Mouse (Mus musculus) E14TG2a.4 (cell line): ENCODE measurements at regions not wholly inside any gene's neighbourhood (a gene's known extent, or its start where the extent isn't known, plus 50 kb on each side); places are given as distances from the start of the nearest gene placed in this dataset.

Experiments used
- CTCF ChIP-seq: conservative IDR thresholded peaks from 2 replicates; pipeline ENCODE4 v1.5.1; 2014; ENCODE audit warnings: low read length
- NANOG ChIP-seq: IDR thresholded peaks from 2 replicates; pipeline ENCODE4 v1.6.1; 2014; ENCODE audit warnings: borderline replicate concordance, low read length, mixed read lengths
- POU5F1 ChIP-seq: IDR thresholded peaks from 2 replicates; pipeline ENCODE4 v1.6.1; 2014; ENCODE audit warnings: low read length, borderline replicate concordance

- no peak for TF ChIP-seq CTCF
- TF ChIP-seq NANOG: no peak
- TF ChIP-seq POU5F1: no peak
These were observed 391.9 kb downstream of the Sfmbt2 start for GRCm38 (mm10) chr2:10762236-10762635.
